Mouse (Mus musculus) hindbrain, embryonic 14.5 days (tissue): ENCODE data around the gene Cdkn2d. TPM values are rescaled to one million over a fixed set of nuclear protein-coding genes. Genes with fewer than 3 reads are reported as not detected.
"Not testable (repeated sequence)": the region's sequence is repeated elsewhere in the genome, so short reads cannot be mapped to it uniquely, and the experiment has no call there.

ENCODE experiments used
- ATAC-seq: fragments of 200-750 bp; cut with Nextera tagmentation; 2 replicates; pipeline ENCODE4 v1.8.0; 2017; ENCODE audit warnings: moderate number of reproducible peaks, mild to moderate bottlenecking, moderate TSS enrichment, moderate library complexity; ENCODE audit not compliant: low FRiP score
- DNase-seq: peaks from one replicate; pipeline ENCODE4 v3.0.0-alpha.2; 2015; ENCODE audit warnings: low spot score
- H3K27ac ChIP-seq: fragments of 300-500 bp; sonication (generic); 2 replicates; pipeline ENCODE4 v1.5.1; 2014; ENCODE audit warnings: mild to moderate bottlenecking, moderate library complexity
- H3K27me3 ChIP-seq: fragments of 300-500 bp; sonication (generic); 2 replicates; pipeline ENCODE4 v1.6.1; 2014; ENCODE audit warnings: mild to moderate bottlenecking, low read length, mixed read lengths; ENCODE audit not compliant: control insufficient read depth, insufficient read depth
- H3K36me3 ChIP-seq: fragments of 300-500 bp; sonication (generic); replicated peaks from 2 replicates; pipeline ENCODE4 v1.6.1; 2014; ENCODE audit not compliant: control insufficient read depth, insufficient read depth
- H3K4me1 ChIP-seq: fragments of 300-500 bp; sonication (generic); replicated peaks from 2 replicates; pipeline ENCODE4 v1.6.1; 2014; ENCODE audit warnings: antibody characterized with exemption, low read length, mixed read lengths; ENCODE audit not compliant: control insufficient read depth, insufficient read depth
- H3K4me2 ChIP-seq: fragments of 300-500 bp; sonication (generic); replicated peaks from 2 replicates; pipeline ENCODE4 v1.6.1; 2014; ENCODE audit warnings: mild to moderate bottlenecking, moderate library complexity
- H3K4me3 ChIP-seq: fragments of 300-500 bp; sonication (generic); replicated peaks from 2 replicates; pipeline ENCODE4 v1.5.1; 2014; ENCODE audit warnings: mild to moderate bottlenecking, low read length
- H3K9ac ChIP-seq: fragments of 300-500 bp; sonication (generic); 2 replicates; pipeline ENCODE4 v1.6.1; 2014
- H3K9me3 ChIP-seq: fragments of 300-500 bp; sonication (generic); 2 replicates; pipeline ENCODE4 v1.6.1; 2016; ENCODE audit warnings: low read length; ENCODE audit not compliant: control insufficient read depth
- WGBS: fragments of 180-500 bp; shearing (Covaris S2); extraction: QIAGEN DNeasy Blood & Tissue Kit; methylation state at CpG from one replicate; pipeline ENCODE4 v1.1.7; 2014; 5-methylcytosine and 5-hydroxymethylcytosine counted together
- polyA plus RNA-seq: library from polyadenylated mRNA; unstranded; fragments of >200 nt; fragmentation: Nextera tagmentation; extraction: Ambion mirVana; gene quantifications from 2 replicates; pipeline ENCODE4 v1.2.1, GENCODE M21; 2014

Cdkn2d gene
- polyA plus RNA-seq, 1 experiment from 2014 or later, result 107 TPM

DNA sequence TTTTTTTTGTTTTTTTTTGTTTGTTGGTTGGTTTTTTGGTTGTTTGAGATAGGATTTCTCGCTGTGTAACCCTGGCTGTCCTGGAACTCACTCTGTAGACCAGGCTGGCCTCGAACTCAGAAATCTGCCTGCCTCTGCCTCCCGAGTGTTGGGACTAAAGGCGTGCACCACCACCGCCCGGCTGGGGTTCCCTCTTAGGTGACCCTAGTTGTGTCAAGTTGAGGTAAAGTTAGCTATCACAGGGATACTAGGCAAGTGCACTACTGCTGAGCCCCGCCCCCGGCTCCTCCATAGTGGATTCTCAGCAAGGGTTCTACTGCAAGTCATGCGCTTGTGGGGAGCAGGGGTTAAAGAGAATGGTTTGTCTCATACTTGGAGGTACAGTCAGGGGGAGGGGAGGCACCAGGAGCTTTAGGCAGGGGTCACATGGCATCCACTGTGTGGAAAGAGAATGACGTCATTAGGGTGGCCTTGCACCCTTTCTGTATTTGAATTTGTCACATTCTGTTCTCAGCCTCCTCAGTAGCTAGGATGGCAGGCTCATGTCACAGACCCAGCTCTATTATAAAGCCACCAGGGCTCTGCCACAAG lies 38.6 kb upstream of the Cdkn2d start:
- no peak overlapping the region for H3K4me2 ChIP-seq
- DNase-seq (no peak), ATAC-seq (no peak)
- no peak overlapping the region for H3K4me3 ChIP-seq
- no peak overlapping the region for H3K27ac ChIP-seq
- no peaks in the 10 kb centered on the region for H3K4me1 ChIP-seq
- H3K27me3 ChIP-seq, result no peaks in the 10 kb centered on the region
- H3K36me3 ChIP-seq, result no peaks in the 10 kb centered on the region
- 89% methylated on average over 10 of the region's 10 CpGs for WGBS
- no peaks in the 10 kb centered on the region for H3K9me3 ChIP-seq
- H3K9ac ChIP-seq, result no peak overlapping the region

GRCm38 (mm10) chr9:21329041-21329440 lies 37.8 kb upstream of the Cdkn2d start:
- H3K9ac ChIP-seq, result no peak overlapping the region
- H3K36me3 ChIP-seq, result no peaks in the 10 kb centered on the region
- H3K27me3 ChIP-seq, result no peaks in the 10 kb centered on the region
- DNase-seq, result no peak
- ATAC-seq, result no peak
- WGBS, result 87% methylated on average over 3 of the region's 5 CpGs
- H3K4me1 ChIP-seq, result no peaks in the 10 kb centered on the region
- no peak overlapping the region for H3K4me3 ChIP-seq
- no peaks in the 10 kb centered on the region for H3K9me3 ChIP-seq
- no peak overlapping the region for H3K4me2 ChIP-seq
- H3K27ac ChIP-seq, result no peak overlapping the region

DNA sequence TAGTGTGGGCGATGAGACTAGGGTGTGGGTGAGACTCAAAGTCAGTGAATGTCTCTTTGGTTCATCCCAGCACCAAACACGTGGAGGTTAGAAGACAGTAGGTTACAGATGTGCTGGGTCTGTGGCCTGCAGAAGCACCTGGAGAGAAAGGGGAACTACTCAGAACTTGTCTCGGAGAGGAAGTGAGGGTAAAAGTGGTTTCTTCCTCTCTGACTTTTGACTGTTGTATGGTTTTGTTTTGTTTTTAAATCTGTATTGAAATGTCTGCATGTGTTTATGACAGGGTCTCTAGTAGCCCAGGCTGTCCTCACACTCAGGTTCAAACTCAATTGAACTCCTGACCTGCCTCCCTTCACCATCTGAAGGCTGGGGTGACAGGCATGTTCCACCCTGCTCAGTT lies 36.8 kb upstream of the Cdkn2d start:
- Histone ChIP-seq H3K9ac (no peak overlapping the region), H3K27ac (no peak overlapping the region), H3K9me3 (no peaks in the 10 kb centered on the region), H3K4me2 (no peak overlapping the region), H3K36me3 (no peaks in the 10 kb centered on the region), H3K4me3 (no peak overlapping the region), H3K27me3 (no peaks in the 10 kb centered on the region), H3K4me1 (no peaks in the 10 kb centered on the region)
- no peak for ATAC-seq
- WGBS, result 79% methylated on average over 3 of the region's 3 CpGs
- DNase-seq, result no peak

GRCm38 (mm10) chr9:21327569-21327968 lies 36.4 kb upstream of the Cdkn2d start:
- Histone ChIP-seq H3K4me3 (no peak overlapping the region), H3K36me3 (no peaks in the 10 kb centered on the region), H3K4me1 (no peaks in the 10 kb centered on the region), H3K27ac (no peak overlapping the region), H3K4me2 (no peak overlapping the region), H3K9ac (no peak overlapping the region), H3K27me3 (no peaks in the 10 kb centered on the region), H3K9me3 (no peaks in the 10 kb centered on the region)
- 60% methylated on average over 3 of the region's 3 CpGs for WGBS
- ATAC-seq (no peak), DNase-seq (no peak)

DNA sequence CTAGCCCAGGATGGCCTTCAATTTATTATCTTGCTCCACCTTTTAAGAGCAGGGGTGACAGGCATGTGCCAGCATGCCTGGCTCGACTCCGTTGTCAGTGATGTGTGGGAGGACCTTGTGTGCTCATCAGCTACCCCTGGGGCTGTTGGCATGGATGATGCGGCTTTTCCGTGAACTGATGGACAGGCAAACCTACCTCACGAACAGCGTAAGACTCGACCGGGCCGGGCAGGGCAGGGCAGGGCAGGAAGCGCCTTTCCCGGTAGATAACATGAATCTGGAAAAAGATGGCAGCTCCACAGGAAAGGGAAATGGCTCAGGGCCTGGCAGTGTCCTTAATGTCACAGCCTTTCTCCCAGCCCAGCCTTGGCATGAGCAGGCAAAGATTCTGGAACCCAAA lies 33.1 kb upstream of the Cdkn2d start:
- 96% methylated on average over 11 of the region's 11 CpGs for WGBS
- H3K27me3 ChIP-seq, result no peaks in the 10 kb centered on the region
- peaks cover 20% of the 10 kb centered on the region for H3K4me1 ChIP-seq
- no peak overlapping the region for H3K27ac ChIP-seq
- H3K9me3 ChIP-seq, result no peaks in the 10 kb centered on the region
- no peak overlapping the region for H3K4me3 ChIP-seq
- no peak overlapping the region for H3K9ac ChIP-seq
- ATAC-seq (no peak), DNase-seq (no peak)
- no peaks in the 10 kb centered on the region for H3K36me3 ChIP-seq
- no peak overlapping the region for H3K4me2 ChIP-seq

DNA sequence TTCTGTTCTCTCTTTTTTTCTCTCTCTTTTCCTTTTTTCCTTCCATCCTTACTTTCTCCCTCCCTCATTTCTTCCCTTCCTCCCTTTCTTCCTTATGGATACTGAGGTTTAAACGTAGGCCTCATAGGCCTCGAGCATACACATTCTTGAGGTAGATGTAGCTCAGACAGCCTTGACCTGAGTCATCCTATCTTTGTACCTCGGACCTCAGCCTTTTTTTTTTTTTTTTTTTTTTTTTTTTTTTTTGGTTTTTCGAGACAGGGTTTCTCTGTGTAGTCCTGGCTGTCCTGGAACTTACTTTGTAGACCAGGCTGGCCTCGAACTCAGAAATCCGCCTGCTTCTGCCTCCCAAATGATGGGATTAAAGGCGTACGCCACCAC lies 31.7 kb upstream of the Cdkn2d start:
- Histone ChIP-seq H3K4me2 (peak overlapping the region; percentile 93; the same call in 1 of the 2 replicates), H3K4me1 (peaks cover 20% of the 10 kb centered on the region)
- H3K9me3 ChIP-seq, H3K36me3 ChIP-seq, DNase-seq, ATAC-seq, H3K27me3 ChIP-seq, H3K4me3 ChIP-seq, H3K9ac ChIP-seq, H3K27ac ChIP-seq: not testable (repeated sequence)
- 93% methylated on average over 7 of the region's 8 CpGs for WGBS

DNA sequence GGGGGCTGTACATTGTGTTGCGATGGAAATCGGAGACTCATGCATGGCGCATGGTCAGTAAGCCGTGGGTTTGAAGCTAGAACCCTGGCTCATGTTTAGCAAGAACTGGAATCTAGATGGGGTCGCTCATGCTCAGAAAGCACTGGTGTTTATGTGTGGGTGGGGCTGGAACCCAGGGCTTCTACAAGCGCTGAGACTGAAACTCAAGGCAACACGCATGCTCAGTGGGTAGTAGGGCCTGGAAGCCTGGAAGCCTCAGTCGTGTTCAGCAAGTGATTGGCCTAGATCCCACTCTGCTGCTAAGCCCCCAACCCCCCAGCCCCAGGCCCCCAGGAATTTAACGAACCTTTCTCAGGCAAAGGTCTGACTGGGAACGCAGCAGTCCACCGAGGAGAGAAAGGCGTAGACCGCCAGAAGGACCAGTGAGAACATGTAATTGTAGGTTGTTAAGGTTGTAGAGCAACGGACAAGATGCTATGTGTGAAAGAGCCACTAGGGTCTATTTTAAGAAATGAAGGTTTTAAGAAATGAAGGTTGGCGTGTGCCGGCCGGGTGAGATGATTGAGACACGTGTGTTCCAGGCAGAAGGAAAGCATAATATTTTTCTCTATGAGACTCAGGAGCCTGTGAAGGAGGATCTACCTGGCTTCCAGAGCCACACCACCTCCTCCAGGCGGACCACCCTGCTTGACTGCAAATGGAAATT lies 31.2 kb upstream of the Cdkn2d start:
- H3K9me3 ChIP-seq, result no peaks in the 10 kb centered on the region
- peak overlapping the region; percentile 93 for H3K4me2 ChIP-seq
- H3K27ac ChIP-seq, result no peak overlapping the region
- DNase-seq (no peak), ATAC-seq (no peak)
- H3K36me3 ChIP-seq, result no peaks in the 10 kb centered on the region
- WGBS, result 85% methylated on average over 19 of the region's 19 CpGs
- H3K4me1 ChIP-seq, result peaks cover 20% of the 10 kb centered on the region
- H3K9ac ChIP-seq, result no peak overlapping the region
- H3K27me3 ChIP-seq, result no peaks in the 10 kb centered on the region
- no peak overlapping the region; the same call in 1 of the 2 replicates for H3K4me3 ChIP-seq

DNA sequence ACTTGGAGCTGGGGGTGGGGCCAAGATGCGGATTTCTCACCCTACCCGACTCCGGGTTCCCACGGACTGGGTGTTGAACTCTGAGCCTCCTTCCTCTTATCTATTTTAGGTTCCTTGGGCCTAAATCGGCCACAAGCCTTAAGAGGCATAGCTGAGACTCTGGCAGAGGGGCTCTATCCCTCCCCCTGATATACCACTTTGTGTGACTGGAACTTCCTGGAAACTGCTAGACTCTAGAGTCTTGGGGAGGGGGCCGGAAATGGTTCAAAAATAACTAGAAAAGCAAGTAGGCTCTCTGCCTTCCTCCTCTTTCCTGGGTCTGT lies 30.3 kb upstream of the Cdkn2d start:
- Histone ChIP-seq H3K4me1 (peaks cover 20% of the 10 kb centered on the region), H3K36me3 (no peaks in the 10 kb centered on the region), H3K27me3 (no peaks in the 10 kb centered on the region), H3K9me3 (no peaks in the 10 kb centered on the region), H3K4me2 (peak overlapping the region; percentile 93), H3K9ac (peak overlapping the region; percentile 65), H3K27ac (no peak overlapping the region), H3K4me3 (peak overlapping the region; percentile 63)
- 16% methylated on average over 6 of the region's 6 CpGs for WGBS
- ATAC-seq, result no peak
- DNase-seq, result no peak

DNA sequence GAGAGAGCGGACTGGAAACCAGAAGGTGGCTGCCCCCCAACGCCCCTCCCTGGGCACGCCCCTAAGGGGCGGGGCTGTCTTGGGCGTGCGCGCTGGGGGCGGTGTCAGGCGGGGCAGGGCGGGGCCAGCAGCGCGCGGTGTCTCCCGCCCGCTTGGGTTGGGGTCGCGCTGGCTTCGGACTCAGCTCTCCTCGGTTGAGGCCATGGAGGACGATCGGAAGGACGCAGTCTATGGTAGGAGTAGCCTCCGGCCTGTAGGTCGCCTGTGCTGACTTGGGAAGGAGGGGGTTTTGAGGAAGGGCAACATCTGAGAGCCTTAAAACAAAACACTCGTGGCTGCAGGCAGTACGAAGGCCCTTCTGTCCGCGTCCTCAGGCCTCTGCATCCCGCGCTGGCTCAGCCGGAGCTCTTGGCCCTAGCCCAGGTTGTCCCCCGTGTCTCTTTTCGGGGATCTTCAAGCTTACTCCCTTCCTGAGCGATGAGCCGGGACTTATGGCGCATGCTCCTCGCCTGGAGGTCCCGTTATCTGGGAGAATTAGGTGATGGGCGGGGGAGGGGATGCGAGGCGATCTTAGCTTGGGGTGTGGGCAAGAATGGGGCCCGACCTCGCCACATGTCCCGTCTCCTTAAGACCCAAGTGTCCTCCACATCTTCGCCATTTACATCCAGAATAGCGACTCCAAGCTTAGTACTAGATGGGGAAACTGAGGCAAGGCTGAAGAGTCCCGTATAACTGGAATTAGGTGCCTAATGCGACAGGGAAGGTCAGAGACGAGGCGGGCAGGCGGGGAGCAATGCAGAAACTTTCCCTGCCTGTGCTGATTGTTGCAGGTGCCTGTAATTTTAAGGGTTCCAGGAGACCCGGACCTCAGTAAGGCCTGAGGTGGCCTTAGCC lies 29.7 kb upstream of the Cdkn2d start, which contains the start of gene Slc44a2:
Gene Slc44a2 (plus strand): TSS at position 80 of the 894 bp plus-strand sequence.
- peaks cover 20% of the 10 kb centered on the region for H3K4me1 ChIP-seq
- H3K27me3 ChIP-seq, result no peaks in the 10 kb centered on the region
- peak within 1 kb of the TSS; percentile 93 for H3K4me2 ChIP-seq
- peak within 1 kb of the TSS; percentile 63 for H3K4me3 ChIP-seq
- no peaks in the 10 kb centered on the region for H3K9me3 ChIP-seq
- 0 out of 2 replicates have a peak within 1 kb of the TSS, but pooled peaks have one; percentile 32 for H3K27ac ChIP-seq
- ATAC-seq, result peak; percentile 93
- DNase-seq, result peak; percentile 83
- WGBS, result under 1% methylated on average over 52 of the region's 52 CpGs
- H3K9ac ChIP-seq, result peak within 1 kb of the TSS; percentile 65
- no peaks in the 10 kb centered on the region for H3K36me3 ChIP-seq
